Mouse (Mus musculus) heart, embryonic 15.5 days (tissue): ENCODE data around the gene Tfb2m. TPM values are rescaled to one million over a fixed set of nuclear protein-coding genes. Genes with fewer than 3 reads are reported as not detected.

Experiments used
- ATAC-seq: fragments of 200-750 bp; cut with Nextera tagmentation; replicated peaks from 2 replicates; pipeline ENCODE4 v1.8.0; 2017; ENCODE audit warnings: low read depth, moderate TSS enrichment; ENCODE audit not compliant: insufficient number of reproducible peaks, insufficient read depth, low FRiP score
- H3K27ac ChIP-seq: fragments of 300-500 bp; sonication (generic); 2 replicates; pipeline ENCODE4 v1.5.1; 2015; ENCODE audit warnings: mild to moderate bottlenecking, inconsistent platforms
- H3K27me3 ChIP-seq: fragments of 300-500 bp; sonication (generic); 2 replicates; pipeline ENCODE4 v1.6.1; 2015; ENCODE audit warnings: inconsistent platforms
- H3K36me3 ChIP-seq: fragments of 300-500 bp; sonication (generic); 2 replicates; pipeline ENCODE4 v1.6.1; 2015; ENCODE audit warnings: mild to moderate bottlenecking, inconsistent platforms
- H3K4me1 ChIP-seq: fragments of 300-500 bp; sonication (generic); replicated peaks from 2 replicates; pipeline ENCODE4 v1.6.1; 2015; ENCODE audit warnings: inconsistent platforms
- H3K4me2 ChIP-seq: fragments of 300-500 bp; sonication (generic); 2 replicates; pipeline ENCODE4 v1.6.1; 2015; ENCODE audit warnings: inconsistent platforms, mild to moderate bottlenecking, moderate library complexity
- H3K4me3 ChIP-seq: fragments of 300-500 bp; sonication (generic); 2 replicates; pipeline ENCODE4 v1.5.1; 2015; ENCODE audit warnings: mild to moderate bottlenecking, inconsistent platforms
- H3K9ac ChIP-seq: fragments of 300-500 bp; sonication (generic); 2 replicates; pipeline ENCODE4 v1.6.1; 2015; ENCODE audit warnings: mild to moderate bottlenecking, inconsistent platforms
- H3K9me3 ChIP-seq: fragments of 300-500 bp; sonication (generic); replicated peaks from 2 replicates; pipeline ENCODE4 v1.6.1; 2016; ENCODE audit warnings: inconsistent platforms
- WGBS: fragments of 180-500 bp; shearing (Covaris S2); methylation state at CpG from one replicate; pipeline ENCODE4 v1.1.7; 2015; ENCODE audit warnings: mixed read lengths; 5-methylcytosine and 5-hydroxymethylcytosine counted together
- polyA plus RNA-seq: library from polyadenylated mRNA; unstranded; fragments of >200 nt; fragmentation: Nextera tagmentation; extraction: Ambion mirVana; gene quantifications from 2 replicates; pipeline ENCODE4 v1.2.1, GENCODE M21; 2015

Gene Tfb2m
- polyA plus RNA-seq, 1 experiment from 2014 or later = 27.9 TPM

GRCm38 (mm10) chr1:179539887-179540286 is 6.2 kb downstream of the Tfb2m start:
- H3K4me2 ChIP-seq = no peak overlapping the region
- no peak for ATAC-seq
- no peaks in the 10 kb centered on the region for H3K27me3 ChIP-seq
- 90% methylated on average over 3 of the region's 3 CpGs for WGBS
- H3K9me3 ChIP-seq = no peaks in the 10 kb centered on the region
- H3K4me3 ChIP-seq = no peak overlapping the region
- no peak overlapping the region for H3K27ac ChIP-seq
- H3K9ac ChIP-seq = no peak overlapping the region
- H3K36me3 ChIP-seq = peaks cover 25% of the 10 kb centered on the region
- H3K4me1 ChIP-seq = peaks cover under 1% of the 10 kb centered on the region; the same call in 1 of the 2 replicates

GRCm38 (mm10) chr1:179539054-179539453 is 7.0 kb downstream of the Tfb2m start:
- no peaks in the 10 kb centered on the region for H3K27me3 ChIP-seq
- whole genome bisulfite sequencing = 87% methylated on average over 3 of the region's 3 CpGs
- H3K4me3 ChIP-seq = no peak overlapping the region
- no peak for ATAC-seq
- no peaks in the 10 kb centered on the region for H3K9me3 ChIP-seq
- H3K9ac ChIP-seq = no peak overlapping the region
- H3K36me3 ChIP-seq = peaks cover 29% of the 10 kb centered on the region
- H3K27ac ChIP-seq = no peak overlapping the region
- no peaks in the 10 kb centered on the region for H3K4me1 ChIP-seq
- no peak overlapping the region for H3K4me2 ChIP-seq

DNA sequence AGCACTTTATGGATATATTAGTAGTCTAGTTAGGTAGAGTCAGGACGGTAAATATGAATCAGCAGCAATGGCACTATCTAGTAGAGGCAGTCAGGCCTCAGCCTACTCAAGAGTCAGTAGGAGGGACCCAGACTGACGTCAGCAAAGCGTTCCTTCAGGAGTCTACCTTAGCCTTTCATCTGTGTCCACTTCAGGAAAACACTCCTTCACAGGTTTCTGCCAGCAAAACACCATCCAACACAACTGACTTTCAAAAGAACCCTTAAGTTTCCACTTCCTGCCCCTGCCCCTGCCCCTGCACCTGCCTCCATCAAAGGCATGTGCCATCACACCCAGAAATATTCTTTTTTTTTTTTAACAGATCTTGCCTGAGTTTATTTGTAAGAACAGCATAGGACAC is 26.2 kb downstream of the Tfb2m start:
- Histone ChIP-seq H3K4me1 (peaks cover 7% of the 10 kb centered on the region), H3K9ac (no peak overlapping the region), H3K27me3 (no peaks in the 10 kb centered on the region), H3K4me2 (no peak overlapping the region), H3K36me3 (no peaks in the 10 kb centered on the region), H3K4me3 (no peak overlapping the region), H3K9me3 (no peaks in the 10 kb centered on the region), H3K27ac (no peak overlapping the region)
- WGBS = 76% methylated on average over 3 of the region's 3 CpGs
- ATAC-seq = no peak

GRCm38 (mm10) chr1:179517713-179518465 is 28.2 kb downstream of the Tfb2m start, which contains the start of gene Smyd3:
Gene Smyd3 (minus strand): TSS chr1:179518041.
- peak; percentile 81 for ATAC-seq
- 6% methylated on average over 39 of the region's 39 CpGs for WGBS

DNA sequence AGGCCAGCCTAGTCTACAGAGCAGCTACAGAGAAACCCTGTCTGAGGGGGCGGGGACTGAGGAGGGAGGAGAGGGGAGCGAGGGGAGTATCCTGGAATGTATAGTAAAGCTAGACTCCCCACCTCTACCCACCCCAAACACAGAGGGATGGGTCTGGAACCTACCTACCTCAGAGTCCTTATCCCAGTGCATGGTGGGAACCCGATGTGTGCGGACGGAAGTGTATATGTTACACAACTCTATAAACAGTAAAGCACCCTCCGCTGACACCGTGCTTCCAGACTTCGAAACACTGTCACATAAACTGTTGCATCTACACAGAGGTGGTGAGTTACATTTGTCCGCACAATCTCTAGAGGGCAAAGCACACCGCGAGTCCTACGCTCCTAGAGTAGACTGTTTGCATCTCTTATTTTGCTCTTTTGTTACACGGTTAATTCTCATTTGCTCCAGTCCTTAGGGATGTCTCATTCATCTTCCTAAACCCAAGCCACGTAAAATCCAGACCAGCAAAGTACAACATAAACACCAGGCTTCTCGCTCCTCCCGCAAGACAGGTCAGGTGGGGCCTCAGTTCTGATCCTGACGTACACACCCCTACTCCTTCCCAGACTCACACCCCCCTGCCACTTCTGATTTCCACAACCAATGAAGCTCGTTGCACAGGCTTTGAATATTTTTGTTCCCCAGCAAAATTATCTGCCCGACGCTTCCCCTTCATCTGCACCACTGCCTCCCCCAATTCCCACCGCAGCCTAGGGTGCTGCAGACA is 28.9 kb downstream of the Tfb2m start:
- H3K27me3 ChIP-seq = no peaks in the 10 kb centered on the region
- peak overlapping the region; percentile 80 for H3K9ac ChIP-seq
- peak overlapping the region; percentile 97 for H3K4me2 ChIP-seq
- peak overlapping the region; percentile 72 for H3K27ac ChIP-seq
- H3K4me3 ChIP-seq = peak overlapping the region; percentile 91
- H3K4me1 ChIP-seq = peaks cover 7% of the 10 kb centered on the region
- H3K9me3 ChIP-seq = no peaks in the 10 kb centered on the region
- under 1% methylated on average over 21 of the region's 21 CpGs for WGBS
- no peaks in the 10 kb centered on the region for H3K36me3 ChIP-seq
- peak; percentile 32; the same call in 1 of the 2 replicates for ATAC-seq

More at GRCm38 (mm10) chr1:179517713-179518465, 28.2 kb downstream of the Tfb2m start, which contains the start of gene Smyd3:
- Histone ChIP-seq H3K4me2 (peak within 1 kb of the TSS; percentile 97), H3K4me1 (peaks cover 7% of the 10 kb centered on the region), H3K27me3 (no peaks in the 10 kb centered on the region), H3K9me3 (no peaks in the 10 kb centered on the region), H3K27ac (peak within 1 kb of the TSS; percentile 72), H3K36me3 (no peaks in the 10 kb centered on the region), H3K9ac (peak within 1 kb of the TSS; percentile 80), H3K4me3 (peak within 1 kb of the TSS; percentile 91)

DNA sequence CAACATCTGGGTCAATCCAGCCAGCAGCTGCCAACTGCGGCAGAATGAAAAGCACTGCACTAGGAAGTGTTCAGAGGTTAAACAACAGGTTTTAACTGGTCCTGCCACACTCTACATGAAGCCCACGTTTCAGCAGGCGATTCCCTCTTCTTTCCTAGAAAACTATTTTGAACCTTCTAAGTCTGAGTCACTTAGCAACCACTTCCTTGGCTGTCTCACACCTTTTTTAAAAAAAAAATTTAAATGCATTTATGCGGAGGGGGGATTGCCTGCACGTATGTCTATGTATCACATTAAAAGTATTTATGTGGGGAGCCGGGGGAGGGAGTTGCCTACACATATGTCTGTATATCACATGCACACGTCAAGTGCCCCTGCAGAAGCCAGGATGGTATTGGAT is 34.2 kb downstream of the Tfb2m start:
- Histone ChIP-seq H3K9me3 (no peaks in the 10 kb centered on the region), H3K9ac (no peak overlapping the region)
- 78% methylated on average over 7 of the region's 7 CpGs for WGBS

DNA sequence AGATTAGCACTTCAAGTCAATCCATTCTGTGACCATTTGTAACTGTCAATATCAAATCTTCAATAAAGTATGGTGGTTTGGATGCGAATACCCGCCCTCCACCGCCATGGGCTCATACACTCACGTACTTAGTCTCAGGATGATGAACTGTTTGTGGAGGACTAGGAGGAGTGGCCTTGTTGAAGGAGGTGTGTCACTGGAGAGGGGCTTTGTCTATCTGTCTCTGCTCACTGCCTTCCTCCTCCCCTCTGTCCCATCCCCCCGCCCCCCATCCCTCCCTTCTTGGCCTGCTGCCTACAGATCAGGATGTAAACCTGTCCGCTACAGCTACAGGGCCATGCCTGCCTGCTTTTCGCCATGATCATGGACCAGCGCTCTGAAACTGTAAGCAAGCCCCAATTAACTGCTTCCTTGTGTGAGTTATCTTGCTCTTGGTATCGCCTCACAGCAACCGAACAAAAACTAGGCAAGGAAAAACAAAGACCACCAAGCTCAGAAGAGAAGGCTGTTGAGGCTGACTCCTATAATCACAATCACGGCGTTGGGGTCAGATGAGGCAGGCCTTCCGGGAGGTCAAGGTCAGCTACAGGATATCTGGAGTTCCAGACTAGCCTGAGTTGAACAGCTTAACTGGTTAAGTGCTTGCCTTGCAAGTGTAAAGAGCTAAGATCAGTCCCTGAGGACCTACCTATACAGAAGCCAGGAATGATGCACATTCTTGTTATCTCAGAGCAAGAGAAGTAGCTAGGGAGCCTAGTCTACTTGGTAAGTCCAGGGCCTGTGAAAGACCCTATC is 35.3 kb downstream of the Tfb2m start:
- Histone ChIP-seq H3K4me2 (no peak overlapping the region), H3K4me1 (no peaks in the 10 kb centered on the region), H3K27ac (no peak overlapping the region), H3K9ac (no peak overlapping the region), H3K4me3 (no peak overlapping the region), H3K36me3 (no peaks in the 10 kb centered on the region), H3K27me3 (no peaks in the 10 kb centered on the region), H3K9me3 (no peaks in the 10 kb centered on the region)
- no peak for ATAC-seq
- 82% methylated on average over 13 of the region's 13 CpGs for WGBS

More for the DNA sequence above, 34.2 kb downstream of the Tfb2m start:
- peaks cover 6% of the 10 kb centered on the region for H3K4me1 ChIP-seq
- no peak overlapping the region for H3K27ac ChIP-seq
- ATAC-seq = no peak
- no peak overlapping the region for H3K4me3 ChIP-seq
- H3K27me3 ChIP-seq = no peaks in the 10 kb centered on the region
- no peak overlapping the region for H3K4me2 ChIP-seq
- no peaks in the 10 kb centered on the region for H3K36me3 ChIP-seq

DNA sequence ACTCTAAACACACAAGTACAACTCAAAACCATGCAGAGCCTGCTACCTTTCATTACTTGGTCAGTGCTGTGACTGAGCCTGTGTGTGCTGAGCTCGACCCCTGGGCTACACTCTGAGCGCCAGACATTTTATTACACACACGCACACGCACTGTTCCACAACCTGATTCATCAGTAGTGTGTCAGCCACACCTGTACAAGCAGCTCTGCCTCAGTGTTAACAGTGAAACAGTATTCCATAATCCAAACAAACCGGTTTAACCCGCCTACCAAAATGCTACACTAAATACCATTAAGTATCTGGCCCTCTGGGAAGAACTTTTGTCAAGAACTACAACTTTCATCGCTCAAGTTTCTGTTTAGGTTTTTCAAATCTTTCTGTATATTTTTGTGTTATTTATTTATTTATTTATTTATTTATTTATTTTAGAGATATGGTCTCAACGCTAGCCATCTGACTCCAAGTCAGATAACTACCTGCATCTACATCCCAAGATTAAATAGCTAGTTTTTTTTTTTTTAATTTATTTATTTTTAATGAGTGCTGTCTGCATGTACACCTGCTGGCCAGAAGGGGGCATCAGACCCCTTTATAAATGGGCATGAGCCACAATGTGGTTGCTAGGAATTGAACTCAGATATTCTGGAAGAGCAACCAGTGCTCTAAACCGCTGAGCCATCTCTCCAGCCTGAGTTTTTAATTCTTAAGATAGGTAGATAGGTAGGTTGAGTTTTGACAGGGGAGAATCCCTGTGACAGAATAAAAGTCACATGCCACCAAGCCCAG is 39.3 kb downstream of the Tfb2m start:
- no peaks in the 10 kb centered on the region for H3K27me3 ChIP-seq
- WGBS = 61% methylated on average over 9 of the region's 9 CpGs
- no peaks in the 10 kb centered on the region for H3K9me3 ChIP-seq
- ATAC-seq = no peak
- no peaks in the 10 kb centered on the region for H3K4me1 ChIP-seq
- no peak overlapping the region for H3K27ac ChIP-seq
- no peaks in the 10 kb centered on the region for H3K36me3 ChIP-seq
- no peak overlapping the region for H3K9ac ChIP-seq
- no peak overlapping the region for H3K4me2 ChIP-seq
- no peak overlapping the region for H3K4me3 ChIP-seq

GRCm38 (mm10) chr1:179502565-179502964 is 43.5 kb downstream of the Tfb2m start:
- H3K4me2 ChIP-seq = no peak overlapping the region
- no peaks in the 10 kb centered on the region for H3K36me3 ChIP-seq
- WGBS = 13% methylated on average over 3 of the region's 3 CpGs
- H3K27ac ChIP-seq = no peak overlapping the region
- H3K9me3 ChIP-seq = no peaks in the 10 kb centered on the region
- no peaks in the 10 kb centered on the region for H3K27me3 ChIP-seq
- ATAC-seq = no peak
- no peaks in the 10 kb centered on the region for H3K4me1 ChIP-seq
- no peak overlapping the region for H3K9ac ChIP-seq
- H3K4me3 ChIP-seq = no peak overlapping the region

DNA sequence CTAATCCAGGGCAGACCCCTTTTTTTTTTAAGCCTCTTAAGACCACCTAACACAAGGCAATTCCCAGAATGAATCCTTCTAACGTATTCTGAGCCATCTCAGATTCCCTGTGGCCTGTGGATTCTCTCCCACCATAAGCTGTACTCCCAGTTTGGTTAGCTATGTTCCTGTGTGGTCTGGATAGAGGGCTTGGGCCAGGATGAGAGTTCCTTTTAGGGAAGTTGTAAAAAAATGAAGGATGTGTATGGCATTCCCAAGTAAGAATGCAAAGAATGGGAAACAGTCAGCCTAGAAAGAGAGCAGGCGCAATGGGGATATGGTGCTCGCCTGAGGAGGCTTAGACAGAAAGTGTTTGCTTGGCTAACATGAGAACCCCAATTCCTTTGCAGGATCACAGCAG is 46.8 kb downstream of the Tfb2m start:
- ATAC-seq = no peak
- H3K27ac ChIP-seq = no peak overlapping the region
- H3K4me3 ChIP-seq = no peak overlapping the region
- WGBS = 60% methylated on average over 3 of the region's 3 CpGs
- H3K9ac ChIP-seq = no peak overlapping the region
- no peaks in the 10 kb centered on the region for H3K4me1 ChIP-seq
- no peaks in the 10 kb centered on the region for H3K36me3 ChIP-seq
- H3K27me3 ChIP-seq = no peaks in the 10 kb centered on the region
- H3K9me3 ChIP-seq = no peaks in the 10 kb centered on the region
- H3K4me2 ChIP-seq = no peak overlapping the region
